Mouse (Mus musculus): ENCODE measurements around the gene Def8. TPM values are rescaled to one million over a fixed set of nuclear protein-coding genes. Genes with fewer than 3 reads are reported as not detected.

Gene Def8
- polyA plus RNA-seq, 1 experiment from 2014 or later = 38.8 TPM

GRCm38 (mm10) chr8:123504591-123505195 lies 81.4 kb downstream of the Def8 start:
- ATAC-seq (replicated peaks; ENCODE audit: insufficient number of reproducible peaks, low FRiP score, low TSS enrichment, low read depth) = no peak
- peaks cover 21% of the 10 kb centered on the region for H3K36me3 ChIP-seq (replicated peaks; ENCODE audit: control insufficient read depth, insufficient read depth, low read depth, low read length)

DNA sequence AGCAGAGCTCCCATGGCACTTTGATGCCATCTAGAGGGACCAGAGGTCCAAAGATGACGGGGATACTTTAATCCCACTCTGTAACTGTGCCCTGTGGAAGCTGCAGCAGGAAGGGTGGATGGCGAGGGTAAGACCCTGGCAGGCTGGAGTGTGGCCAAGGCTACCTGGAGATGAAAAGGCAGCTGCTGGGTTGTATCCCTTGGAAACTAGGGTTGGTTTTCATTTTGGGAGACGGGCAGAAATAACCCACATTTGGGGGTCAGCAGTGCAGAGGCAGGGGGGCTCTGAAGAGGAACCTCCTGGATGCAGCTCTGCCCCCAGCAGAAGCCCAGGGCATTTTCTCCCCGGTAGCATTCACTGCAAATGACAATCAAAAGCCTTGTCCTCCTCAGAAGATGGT lies 81.9 kb downstream of the Def8 start:
- Histone ChIP-seq H3K27me3 (ENCODE audit: control insufficient read depth, insufficient read depth, low read length) (no peaks in the 10 kb centered on the region), H3K36me3 (replicated peaks; ENCODE audit: control insufficient read depth, insufficient read depth, low read depth, low read length) (peaks cover 21% of the 10 kb centered on the region), H3K4me2 (ENCODE audit: low read depth, low read length) (no peak overlapping the region), H3K4me1 (ENCODE audit: control insufficient read depth, insufficient read depth, low read length) (no peaks in the 10 kb centered on the region), H3K4me3 (ENCODE audit: low read depth, low read length) (no peak overlapping the region), H3K9ac (replicated peaks; ENCODE audit: low read length) (no peak overlapping the region), H3K27ac (replicated peaks; ENCODE audit: low read depth, low read length) (no peak overlapping the region), H3K9me3 (replicated peaks; ENCODE audit: control insufficient read depth, low read length) (no peaks in the 10 kb centered on the region)
- 80% methylated on average over 4 of the region's 4 CpGs for whole genome bisulfite sequencing
- ATAC-seq (replicated peaks; ENCODE audit: insufficient number of reproducible peaks, low FRiP score, low TSS enrichment, low read depth) (no peak), DNase-seq (ENCODE audit: low spot score) (no peak)

More at GRCm38 (mm10) chr8:123504591-123505195, 81.4 kb downstream of the Def8 start:
- Histone ChIP-seq H3K9me3 (replicated peaks; ENCODE audit: control insufficient read depth, low read length) (no peaks in the 10 kb centered on the region), H3K27me3 (ENCODE audit: control insufficient read depth, insufficient read depth, low read length) (no peaks in the 10 kb centered on the region), H3K27ac (replicated peaks; ENCODE audit: low read depth, low read length) (no peak overlapping the region), H3K4me1 (ENCODE audit: control insufficient read depth, insufficient read depth, low read length) (no peaks in the 10 kb centered on the region), H3K9ac (replicated peaks; ENCODE audit: low read length) (no peak overlapping the region), H3K4me3 (ENCODE audit: low read depth, low read length) (no peak overlapping the region), H3K4me2 (ENCODE audit: low read depth, low read length) (no peak overlapping the region)
- DNase-seq (ENCODE audit: low spot score) = no peak
- WGBS = 89% methylated on average over 9 of the region's 9 CpGs

DNA sequence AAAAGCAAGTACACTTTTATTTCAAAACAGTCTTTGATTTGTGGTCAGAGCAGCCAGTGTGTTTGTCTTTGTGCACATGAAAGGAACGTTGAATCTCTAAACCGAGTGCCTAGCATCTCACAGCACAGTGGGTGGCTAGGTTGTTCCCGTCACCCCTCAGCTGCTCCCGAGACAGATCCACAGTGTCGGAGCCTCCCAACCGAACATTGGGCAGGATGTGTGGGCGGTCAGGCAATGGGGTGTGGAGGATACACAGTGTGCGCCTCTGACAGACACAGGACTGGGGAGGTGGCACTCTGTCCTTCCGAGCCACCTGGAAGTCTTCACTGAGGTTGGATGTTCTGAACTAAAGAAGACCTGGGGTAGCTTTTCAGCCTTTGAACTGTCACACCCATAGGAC lies 82.4 kb downstream of the Def8 start:
- H3K27ac ChIP-seq (replicated peaks; ENCODE audit: low read depth, low read length) = no peak overlapping the region
- no peak overlapping the region for H3K4me3 ChIP-seq (ENCODE audit: low read depth, low read length)
- ATAC-seq (replicated peaks; ENCODE audit: insufficient number of reproducible peaks, low FRiP score, low TSS enrichment, low read depth) (no peak), DNase-seq (ENCODE audit: low spot score) (no peak)
- H3K36me3 ChIP-seq (replicated peaks; ENCODE audit: control insufficient read depth, insufficient read depth, low read depth, low read length) = peaks cover 21% of the 10 kb centered on the region
- WGBS = 92% methylated on average over 9 of the region's 9 CpGs
- no peaks in the 10 kb centered on the region for H3K27me3 ChIP-seq (ENCODE audit: control insufficient read depth, insufficient read depth, low read length)
- no peak overlapping the region for H3K9ac ChIP-seq (replicated peaks; ENCODE audit: low read length)
- H3K9me3 ChIP-seq (replicated peaks; ENCODE audit: control insufficient read depth, low read length) = no peaks in the 10 kb centered on the region
- H3K4me2 ChIP-seq (ENCODE audit: low read depth, low read length) = no peak overlapping the region
- H3K4me1 ChIP-seq (ENCODE audit: control insufficient read depth, insufficient read depth, low read length) = no peaks in the 10 kb centered on the region

- Histone ChIP-seq H3K4me2 (ENCODE audit: low read depth, low read length) (no peak overlapping the region), H3K27me3 (ENCODE audit: control insufficient read depth, insufficient read depth, low read length) (no peaks in the 10 kb centered on the region), H3K27ac (replicated peaks; ENCODE audit: low read depth, low read length) (no peak overlapping the region), H3K36me3 (replicated peaks; ENCODE audit: control insufficient read depth, insufficient read depth, low read depth, low read length) (peaks cover 11% of the 10 kb centered on the region), H3K9ac (replicated peaks; ENCODE audit: low read length) (no peak overlapping the region), H3K9me3 (replicated peaks; ENCODE audit: control insufficient read depth, low read length) (no peaks in the 10 kb centered on the region), H3K4me1 (ENCODE audit: control insufficient read depth, insufficient read depth, low read length) (no peaks in the 10 kb centered on the region), H3K4me3 (ENCODE audit: low read depth, low read length) (no peak overlapping the region)
- no peak for ATAC-seq (replicated peaks; ENCODE audit: insufficient number of reproducible peaks, low FRiP score, low TSS enrichment, low read depth)
- WGBS = 96% methylated on average over 5 of the region's 5 CpGs
- no peak for DNase-seq (ENCODE audit: low spot score)
These were observed 83.8 kb downstream of the Def8 start for GRCm38 (mm10) chr8:123507153-123507552.

DNA sequence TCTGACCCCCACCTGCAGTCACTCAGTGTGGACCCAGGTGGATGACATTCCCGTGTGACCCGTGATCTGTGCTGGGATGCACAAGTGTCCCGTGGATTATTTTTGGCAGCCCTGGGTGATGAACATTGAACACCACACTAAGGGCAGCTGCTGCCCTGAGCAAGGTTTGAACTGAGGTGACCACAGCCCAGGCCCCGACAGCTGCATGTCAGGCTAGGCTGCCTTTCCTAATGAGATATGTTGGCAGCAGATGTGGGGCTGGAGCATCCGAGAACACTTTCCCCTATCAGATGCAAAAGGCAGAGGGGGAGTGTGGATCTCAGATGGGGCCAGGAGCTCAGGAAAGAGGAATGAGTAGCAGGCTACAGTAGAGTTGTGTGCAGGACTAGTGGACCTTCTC lies 87.5 kb downstream of the Def8 start:
- H3K27ac ChIP-seq (replicated peaks; ENCODE audit: low read depth, low read length) = no peak overlapping the region
- H3K4me3 ChIP-seq (ENCODE audit: low read depth, low read length) = no peak overlapping the region
- no peaks in the 10 kb centered on the region; the same call in 1 of the 2 replicates for H3K27me3 ChIP-seq (ENCODE audit: control insufficient read depth, insufficient read depth, low read length)
- ATAC-seq (replicated peaks; ENCODE audit: insufficient number of reproducible peaks, low FRiP score, low TSS enrichment, low read depth) (no peak), DNase-seq (ENCODE audit: low spot score) (no peak)
- H3K9ac ChIP-seq (replicated peaks; ENCODE audit: low read length) = no peak overlapping the region
- peaks cover 2% of the 10 kb centered on the region; the same call in 1 of the 2 replicates for H3K4me1 ChIP-seq (ENCODE audit: control insufficient read depth, insufficient read depth, low read length)
- no peaks in the 10 kb centered on the region for H3K9me3 ChIP-seq (replicated peaks; ENCODE audit: control insufficient read depth, low read length)
- 88% methylated on average over 5 of the region's 5 CpGs for WGBS
- H3K4me2 ChIP-seq (ENCODE audit: low read depth, low read length) = no peak overlapping the region
- H3K36me3 ChIP-seq (replicated peaks; ENCODE audit: control insufficient read depth, insufficient read depth, low read depth, low read length) = no peaks in the 10 kb centered on the region

Other genes with a start within 250 kb of the Def8 start
- gene Dpep1, start 237.3 kb upstream of the Def8 start, polyA plus RNA-seq (2014; fragmentation: Nextera tagmentation; extraction: Ambion mirVana) = 5.5 TPM in 2 replicates
- 91.0 and 93.2 TPM in 2 replicates for gene Chmp1a, start 210.8 kb upstream of the Def8 start, polyA plus RNA-seq (2014; fragmentation: Nextera tagmentation; extraction: Ambion mirVana)
- 4.5 and 4.8 TPM in 2 replicates for gene Spata33, start 210.7 kb upstream of the Def8 start, polyA plus RNA-seq (2014; fragmentation: Nextera tagmentation; extraction: Ambion mirVana)
- 29.9 and 34.5 TPM in 2 replicates for gene Cdk10, start 198.7 kb upstream of the Def8 start, polyA plus RNA-seq (2014; fragmentation: Nextera tagmentation; extraction: Ambion mirVana)
- gene Spata2l, start 187.3 kb upstream of the Def8 start, polyA plus RNA-seq (2014; fragmentation: Nextera tagmentation; extraction: Ambion mirVana) = 1.1 and 1.5 TPM in 2 replicates
- 14.5 and 17.8 TPM in 2 replicates for gene Zfp276, start 169.3 kb upstream of the Def8 start, polyA plus RNA-seq (2014; fragmentation: Nextera tagmentation; extraction: Ambion mirVana)
- gene Vps9d1, start 169.2 kb upstream of the Def8 start, polyA plus RNA-seq (2014; fragmentation: Nextera tagmentation; extraction: Ambion mirVana) = 15.6 and 21.7 TPM in 2 replicates
- gene Fanca, start 105.0 kb upstream of the Def8 start, polyA plus RNA-seq (2014; fragmentation: Nextera tagmentation; extraction: Ambion mirVana) = 29.5 and 34.6 TPM in 2 replicates
- gene Spire2, start 90.8 kb upstream of the Def8 start, polyA plus RNA-seq (2014; fragmentation: Nextera tagmentation; extraction: Ambion mirVana) = 3.1 and 3.4 TPM in 2 replicates
- 151 TPM in 2 replicates for gene Tcf25, start 49.8 kb upstream of the Def8 start, polyA plus RNA-seq (2014; fragmentation: Nextera tagmentation; extraction: Ambion mirVana)
- gene Mc1r, start 16.4 kb upstream of the Def8 start, polyA plus RNA-seq (2014; fragmentation: Nextera tagmentation; extraction: Ambion mirVana) = not detected in 2 replicates
- gene Tubb3, start 12.1 kb upstream of the Def8 start, polyA plus RNA-seq (2014; fragmentation: Nextera tagmentation; extraction: Ambion mirVana) = 199 and 248 TPM in 2 replicates
- gene Afg3l1, start 54.4 kb downstream of the Def8 start, polyA plus RNA-seq (2014; fragmentation: Nextera tagmentation; extraction: Ambion mirVana) = 32.2 and 33.2 TPM in 2 replicates
- 12.1 and 13.5 TPM in 2 replicates for gene Dbndd1, start 91.9 kb downstream of the Def8 start, polyA plus RNA-seq (2014; fragmentation: Nextera tagmentation; extraction: Ambion mirVana)
- gene Gas8, start 95.3 kb downstream of the Def8 start, polyA plus RNA-seq (2014; fragmentation: Nextera tagmentation; extraction: Ambion mirVana) = 41.3 and 42.0 TPM in 2 replicates
- 8.9 and 11.2 TPM in 2 replicates for gene Rhou, start 230.4 kb downstream of the Def8 start, polyA plus RNA-seq (2014; fragmentation: Nextera tagmentation; extraction: Ambion mirVana)